Mouse (Mus musculus): ENCODE data around the gene Peg3. TPM values are rescaled to one million over a fixed set of nuclear protein-coding genes. Genes with fewer than 3 reads are reported as not detected.
"Not testable (repeated sequence)": the region's sequence is repeated elsewhere in the genome, so short reads cannot be mapped to it uniquely, and the experiment has no call there.

Peg3 gene
- 181 and 193 TPM in 2 replicates for polyA plus RNA-seq (2014; fragmentation: Nextera tagmentation; extraction: Ambion mirVana)

DNA sequence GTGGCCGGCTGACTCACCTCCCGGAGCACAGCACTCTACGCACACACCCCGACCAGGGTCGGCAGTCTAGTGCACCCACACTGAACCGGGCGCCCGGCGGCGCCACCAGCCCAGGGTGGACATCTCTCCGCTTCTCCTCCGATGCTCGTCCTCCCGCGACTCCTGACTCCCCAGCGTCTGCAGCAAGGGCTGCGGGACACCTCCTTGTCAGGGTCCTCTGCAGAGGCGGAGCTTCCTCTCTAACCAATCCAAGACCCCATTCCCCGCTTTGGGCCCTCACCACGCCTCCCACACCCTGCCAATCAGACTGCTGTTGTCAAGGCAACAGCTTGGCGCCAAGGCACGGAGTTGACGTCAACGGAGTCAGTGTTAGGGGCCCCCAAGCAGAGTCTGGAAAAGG lies at the start of gene Peg3, which contains the start of gene Usp29:
Peg3 (minus strand) TSS at position 191 of the 400 bp plus-strand sequence.
Usp29 (plus strand) TSS at position 338 of the 400 bp plus-strand sequence.
- H3K27ac ChIP-seq (ENCODE audit: low read depth, low read length), result peak within 1 kb of the TSS; percentile 86
- peak within 1 kb of the TSS; percentile 66 for H3K4me2 ChIP-seq
- no peaks in the 10 kb centered on the region for H3K36me3 ChIP-seq (ENCODE audit: control insufficient read depth, insufficient read depth, low read length)
- DNase-seq (ENCODE audit: low spot score) (peak; percentile 84), ATAC-seq (replicated peaks; ENCODE audit: low FRiP score) (peak; percentile 40)
- peaks cover 34% of the 10 kb centered on the region for H3K9me3 ChIP-seq (ENCODE audit: control insufficient read depth, low read length)
- no peaks in the 10 kb centered on the region for H3K27me3 ChIP-seq (replicated peaks; ENCODE audit: control insufficient read depth, insufficient read depth, low read length)
- WGBS, result 47% methylated on average over 24 of the region's 24 CpGs
- no peaks in the 10 kb centered on the region for H3K4me1 ChIP-seq (replicated peaks; ENCODE audit: control insufficient read depth, insufficient read depth, low read length)
- H3K4me3 ChIP-seq (ENCODE audit: low read depth, low read length), result peak within 1 kb of the TSS; percentile 68
- peak within 1 kb of the TSS; percentile 61 for H3K9ac ChIP-seq (ENCODE audit: low read depth, low read length)

DNA sequence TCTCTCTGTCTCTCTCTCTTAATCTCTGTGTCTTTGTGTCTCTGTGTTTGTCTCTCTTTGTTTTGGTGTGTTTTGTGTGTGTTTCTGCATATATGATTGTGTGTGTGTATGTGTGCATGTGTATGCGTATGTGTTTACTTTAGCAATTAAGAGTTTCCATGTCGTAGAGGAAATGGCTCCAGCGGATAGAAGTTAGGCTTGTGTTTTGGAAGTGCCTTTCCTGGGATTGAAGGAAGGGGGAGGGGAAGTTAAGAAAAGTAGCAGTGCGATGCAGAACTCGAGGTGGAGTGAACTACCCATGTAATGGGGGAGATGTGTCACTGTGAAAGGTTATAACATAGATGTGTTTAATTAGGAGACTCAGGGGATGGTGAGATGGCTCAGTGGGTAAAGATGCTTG lies 48.9 kb upstream of the Peg3 start:
- Histone ChIP-seq H3K4me1 (replicated peaks; ENCODE audit: control insufficient read depth, insufficient read depth, low read length) (peaks cover 7% of the 10 kb centered on the region), H3K9me3 (ENCODE audit: control insufficient read depth, low read length) (no peaks in the 10 kb centered on the region), H3K27me3 (replicated peaks; ENCODE audit: control insufficient read depth, insufficient read depth, low read length) (no peaks in the 10 kb centered on the region), H3K4me3 (ENCODE audit: low read depth, low read length) (no peak overlapping the region), H3K4me2 (no peak overlapping the region), H3K36me3 (ENCODE audit: control insufficient read depth, insufficient read depth, low read length) (no peaks in the 10 kb centered on the region), H3K9ac (ENCODE audit: low read depth, low read length) (no peak overlapping the region), H3K27ac (ENCODE audit: low read depth, low read length) (no peak overlapping the region)
- WGBS, result 83% methylated on average over 5 of the region's 5 CpGs
- DNase-seq (ENCODE audit: low spot score), result no peak
- ATAC-seq (replicated peaks; ENCODE audit: low FRiP score), result no peak

- no peak overlapping the region for H3K9ac ChIP-seq (ENCODE audit: low read depth, low read length)
- peaks cover 7% of the 10 kb centered on the region for H3K4me1 ChIP-seq (replicated peaks; ENCODE audit: control insufficient read depth, insufficient read depth, low read length)
- H3K27ac ChIP-seq (ENCODE audit: low read depth, low read length), result peak overlapping the region; percentile 56
- ATAC-seq (replicated peaks; ENCODE audit: low FRiP score) (peak; percentile 38; the same call in 1 of the 2 replicates), DNase-seq (ENCODE audit: low spot score) (no peak)
- no peaks in the 10 kb centered on the region for H3K36me3 ChIP-seq (ENCODE audit: control insufficient read depth, insufficient read depth, low read length)
- 14% methylated on average over 4 of the region's 4 CpGs for WGBS
- no peak overlapping the region for H3K4me2 ChIP-seq
- no peaks in the 10 kb centered on the region for H3K9me3 ChIP-seq (ENCODE audit: control insufficient read depth, low read length)
- H3K4me3 ChIP-seq (ENCODE audit: low read depth, low read length), result no peak overlapping the region
- no peaks in the 10 kb centered on the region for H3K27me3 ChIP-seq (replicated peaks; ENCODE audit: control insufficient read depth, insufficient read depth, low read length)
Observed at GRCm38 (mm10) chr7:6777689-6778088, 47.5 kb upstream of the Peg3 start.

DNA sequence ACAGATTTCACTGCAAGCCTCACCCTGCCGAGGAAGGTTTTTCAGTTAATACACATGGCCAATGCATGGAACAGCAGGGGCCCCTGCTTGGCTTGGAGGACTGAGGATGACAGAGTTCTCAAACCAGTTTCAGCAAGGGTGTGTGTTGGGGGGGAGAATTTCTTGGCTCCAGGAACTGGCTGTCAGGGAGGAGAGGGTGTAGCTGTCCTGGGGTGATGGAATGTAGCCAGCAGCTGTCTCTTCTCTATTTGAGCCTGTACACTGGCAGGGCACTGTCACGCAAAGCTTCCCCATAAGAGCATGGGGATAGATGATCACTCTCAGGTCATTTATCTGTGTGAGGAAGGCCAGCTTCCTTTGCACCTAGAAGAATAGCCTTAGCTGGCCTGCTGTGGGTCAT lies 46.9 kb upstream of the Peg3 start:
- ATAC-seq (replicated peaks; ENCODE audit: low FRiP score) (peak; percentile 43; the same call in 1 of the 2 replicates), DNase-seq (ENCODE audit: low spot score) (no peak)
- no peak overlapping the region for H3K4me2 ChIP-seq
- H3K27me3 ChIP-seq (replicated peaks; ENCODE audit: control insufficient read depth, insufficient read depth, low read length), result no peaks in the 10 kb centered on the region
- no peak overlapping the region for H3K9ac ChIP-seq (ENCODE audit: low read depth, low read length)
- H3K4me3 ChIP-seq (ENCODE audit: low read depth, low read length), result no peak overlapping the region
- peaks cover 7% of the 10 kb centered on the region for H3K4me1 ChIP-seq (replicated peaks; ENCODE audit: control insufficient read depth, insufficient read depth, low read length)
- 40% methylated on average over 2 of the region's 2 CpGs for WGBS
- no peaks in the 10 kb centered on the region for H3K36me3 ChIP-seq (ENCODE audit: control insufficient read depth, insufficient read depth, low read length)
- H3K9me3 ChIP-seq (ENCODE audit: control insufficient read depth, low read length), result no peaks in the 10 kb centered on the region
- peak overlapping the region; percentile 56 for H3K27ac ChIP-seq (ENCODE audit: low read depth, low read length)

DNA sequence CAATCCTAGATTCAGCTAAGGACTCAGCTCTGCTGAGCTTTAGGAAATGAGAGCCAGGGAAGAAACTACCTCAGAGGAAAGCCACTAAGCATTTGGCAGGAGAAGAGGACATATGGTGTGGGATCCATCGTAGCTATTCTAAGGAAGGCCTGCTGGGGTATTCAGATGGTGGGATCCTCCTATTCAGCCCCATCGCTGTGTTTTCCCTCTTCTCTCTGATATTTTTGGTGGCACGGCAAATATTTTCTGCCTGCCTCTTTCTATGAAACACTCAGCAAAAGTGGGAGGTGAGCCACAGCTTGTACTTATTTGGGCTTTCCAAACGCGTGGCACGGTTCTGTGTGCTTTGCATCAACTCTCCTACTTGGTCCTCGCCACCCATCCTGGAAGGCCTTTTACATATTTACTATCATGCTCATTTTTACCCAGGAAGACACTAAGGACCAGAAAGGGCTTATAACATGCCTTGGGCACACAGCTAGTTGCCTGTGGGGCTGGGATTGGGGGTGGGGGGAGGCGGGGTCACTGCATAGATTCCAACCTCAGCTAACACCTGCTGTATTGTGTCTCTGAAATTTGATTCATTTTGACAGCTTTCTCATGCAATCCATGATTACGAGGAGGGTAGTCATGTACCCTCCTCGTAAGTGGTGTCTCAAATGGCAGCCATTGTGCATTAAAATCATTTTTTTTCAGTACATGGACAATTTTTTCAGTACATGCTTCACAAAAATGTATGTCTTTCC lies 46.3 kb upstream of the Peg3 start:
- H3K36me3 ChIP-seq (ENCODE audit: control insufficient read depth, insufficient read depth, low read length), result no peaks in the 10 kb centered on the region
- H3K9ac ChIP-seq (ENCODE audit: low read depth, low read length), result no peak overlapping the region
- no peak overlapping the region for H3K4me3 ChIP-seq (ENCODE audit: low read depth, low read length)
- WGBS, result 79% methylated on average over 10 of the region's 10 CpGs
- peak overlapping the region; percentile 3; the same call in 1 of the 2 replicates for H3K27ac ChIP-seq (ENCODE audit: low read depth, low read length)
- ATAC-seq (replicated peaks; ENCODE audit: low FRiP score), result no peak
- DNase-seq (ENCODE audit: low spot score), result no peak
- no peak overlapping the region for H3K4me2 ChIP-seq
- H3K9me3 ChIP-seq (ENCODE audit: control insufficient read depth, low read length), result no peaks in the 10 kb centered on the region
- no peaks in the 10 kb centered on the region for H3K27me3 ChIP-seq (replicated peaks; ENCODE audit: control insufficient read depth, insufficient read depth, low read length)
- H3K4me1 ChIP-seq (replicated peaks; ENCODE audit: control insufficient read depth, insufficient read depth, low read length), result peaks cover 7% of the 10 kb centered on the region

DNA sequence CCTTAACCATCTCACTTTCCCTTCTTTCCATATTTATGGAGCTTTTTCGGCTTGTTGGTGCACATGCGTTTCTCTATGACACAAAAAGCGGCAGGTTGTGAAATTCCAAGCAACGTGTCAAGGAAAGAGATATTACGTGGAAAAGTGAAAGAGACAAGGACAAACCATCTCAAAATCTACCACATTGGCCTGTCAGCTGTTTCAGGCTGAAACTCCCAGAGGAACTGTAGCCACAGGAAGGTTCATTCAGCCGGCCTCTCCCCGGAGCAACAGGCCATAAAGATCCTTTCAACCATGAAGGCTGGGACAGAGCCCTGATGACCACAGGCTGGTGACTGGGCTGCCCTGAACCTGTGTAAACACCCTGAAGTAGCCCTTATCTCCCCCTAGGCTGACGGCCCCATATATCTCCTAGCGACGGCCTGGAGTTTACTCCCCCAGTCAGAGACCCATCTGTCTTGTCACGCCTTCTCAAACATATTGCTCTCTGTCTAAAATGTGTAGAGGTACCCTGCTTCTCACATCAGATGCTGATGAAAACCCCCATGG lies 43.7 kb upstream of the Peg3 start:
- not testable (repeated sequence) for H3K9me3 ChIP-seq (ENCODE audit: control insufficient read depth, low read length); DNase-seq (ENCODE audit: low spot score); H3K4me2 ChIP-seq; H3K4me3 ChIP-seq (ENCODE audit: low read depth, low read length); H3K36me3 ChIP-seq (ENCODE audit: control insufficient read depth, insufficient read depth, low read length); ATAC-seq (replicated peaks; ENCODE audit: low FRiP score); H3K9ac ChIP-seq (ENCODE audit: low read depth, low read length); H3K27ac ChIP-seq (ENCODE audit: low read depth, low read length); H3K27me3 ChIP-seq (replicated peaks; ENCODE audit: control insufficient read depth, insufficient read depth, low read length)
- 51% methylated on average over 11 of the region's 11 CpGs for WGBS
- peaks cover 18% of the 10 kb centered on the region for H3K4me1 ChIP-seq (replicated peaks; ENCODE audit: control insufficient read depth, insufficient read depth, low read length)

DNA sequence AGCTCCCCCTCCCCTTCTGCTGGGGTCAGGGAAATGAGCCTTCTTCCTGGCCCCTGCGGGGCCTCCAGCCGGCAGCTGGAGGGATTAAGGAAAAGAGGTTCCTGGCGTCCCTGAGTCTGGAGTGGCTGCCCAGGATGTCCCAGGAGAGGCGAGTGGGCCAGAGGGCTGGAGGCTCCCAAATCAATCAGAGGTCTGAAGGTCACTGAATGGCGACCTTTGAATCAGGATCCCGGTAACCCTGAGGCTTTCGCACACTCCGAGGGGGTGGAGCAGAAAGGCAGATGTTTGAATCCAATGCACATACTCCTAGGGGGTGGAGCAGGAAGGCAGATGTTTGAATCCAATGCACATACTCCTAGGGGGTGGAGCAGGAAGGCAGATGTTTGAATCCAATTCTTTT lies 40.1 kb upstream of the Peg3 start:
- ATAC-seq (replicated peaks; ENCODE audit: low FRiP score) (peak; percentile 82), DNase-seq (ENCODE audit: low spot score) (peak; percentile 47)
- Histone ChIP-seq H3K36me3 (ENCODE audit: control insufficient read depth, insufficient read depth, low read length) (no peaks in the 10 kb centered on the region), H3K27ac (ENCODE audit: low read depth, low read length) (peak overlapping the region; percentile 77), H3K9me3 (ENCODE audit: control insufficient read depth, low read length) (no peaks in the 10 kb centered on the region), H3K9ac (ENCODE audit: low read depth, low read length) (no peak overlapping the region), H3K27me3 (replicated peaks; ENCODE audit: control insufficient read depth, insufficient read depth, low read length) (no peaks in the 10 kb centered on the region), H3K4me2 (no peak overlapping the region; the same call in 1 of the 2 replicates), H3K4me3 (ENCODE audit: low read depth, low read length) (no peak overlapping the region), H3K4me1 (replicated peaks; ENCODE audit: control insufficient read depth, insufficient read depth, low read length) (peaks cover 10% of the 10 kb centered on the region; the same call in 1 of the 2 replicates)
- 6% methylated on average over 8 of the region's 8 CpGs for WGBS

DNA sequence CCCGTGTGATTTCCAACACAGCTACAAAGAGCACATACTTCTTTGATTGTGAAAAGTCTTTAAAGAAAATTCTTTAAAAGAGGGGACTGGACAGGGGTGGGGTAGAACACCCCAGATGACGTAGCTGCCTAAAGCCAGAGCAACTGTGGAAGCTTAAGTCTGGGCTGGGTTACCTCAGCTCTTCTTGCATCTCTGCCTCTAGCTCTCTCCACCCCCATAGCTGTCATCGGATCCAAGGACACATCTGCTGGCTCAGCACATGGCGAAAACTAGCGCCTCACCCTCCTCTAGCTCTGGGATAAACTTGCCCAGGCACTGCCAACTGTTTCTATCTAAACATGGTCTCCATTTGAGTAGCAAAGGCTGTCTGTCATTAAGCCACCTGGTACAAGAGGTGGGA lies 35.0 kb upstream of the Peg3 start:
- H3K9me3 ChIP-seq (ENCODE audit: control insufficient read depth, low read length), result no peaks in the 10 kb centered on the region
- H3K36me3 ChIP-seq (ENCODE audit: control insufficient read depth, insufficient read depth, low read length), result no peaks in the 10 kb centered on the region
- DNase-seq (ENCODE audit: low spot score) (no peak), ATAC-seq (replicated peaks; ENCODE audit: low FRiP score) (no peak)
- no peak overlapping the region for H3K4me3 ChIP-seq (ENCODE audit: low read depth, low read length)
- peaks cover 5% of the 10 kb centered on the region; the same call in 1 of the 2 replicates for H3K4me1 ChIP-seq (replicated peaks; ENCODE audit: control insufficient read depth, insufficient read depth, low read length)
- no peak overlapping the region for H3K4me2 ChIP-seq
- no peak overlapping the region for H3K9ac ChIP-seq (ENCODE audit: low read depth, low read length)
- 52% methylated on average over 5 of the region's 5 CpGs for WGBS
- H3K27me3 ChIP-seq (replicated peaks; ENCODE audit: control insufficient read depth, insufficient read depth, low read length), result no peaks in the 10 kb centered on the region
- H3K27ac ChIP-seq (ENCODE audit: low read depth, low read length), result no peak overlapping the region

GRCm38 (mm10) chr7:6760170-6760569 lies 29.9 kb upstream of the Peg3 start:
- Histone ChIP-seq H3K4me3 (ENCODE audit: low read depth, low read length) (no peak overlapping the region), H3K27ac (ENCODE audit: low read depth, low read length) (no peak overlapping the region), H3K36me3 (ENCODE audit: control insufficient read depth, insufficient read depth, low read length) (no peaks in the 10 kb centered on the region), H3K4me1 (replicated peaks; ENCODE audit: control insufficient read depth, insufficient read depth, low read length) (no peaks in the 10 kb centered on the region), H3K4me2 (no peak overlapping the region), H3K9me3 (ENCODE audit: control insufficient read depth, low read length) (no peaks in the 10 kb centered on the region), H3K9ac (ENCODE audit: low read depth, low read length) (no peak overlapping the region), H3K27me3 (replicated peaks; ENCODE audit: control insufficient read depth, insufficient read depth, low read length) (no peaks in the 10 kb centered on the region)
- DNase-seq (ENCODE audit: low spot score) (no peak), ATAC-seq (replicated peaks; ENCODE audit: low FRiP score) (no peak)
- 61% methylated on average over 6 of the region's 6 CpGs for WGBS
